Mouse (Mus musculus) adrenal gland, postnatal 36 days (tissue): ENCODE results near the gene Adcy9. TPM values are rescaled to one million over a fixed set of nuclear protein-coding genes. Genes with fewer than 3 reads are reported as not detected.
"Not testable (repeated sequence)": the region's sequence is repeated elsewhere in the genome, so short reads cannot be mapped to it uniquely, and the experiment has no call there.

ENCODE experiments used
- DNase-seq, 2 experiments: peaks; one replicate each; pipeline ENCODE4 v3.0.0; 2021; ENCODE audit warnings: mixed read lengths in 1 of 2
- total RNA-seq, 2 experiments: library from RNA; stranded (reverse); gene quantifications; 2 replicates each; pipeline ENCODE4 v1.2.3; 2021

The Adcy9 gene
- total RNA-seq, 2 experiments from 2014 or later: 55.5 to 76.6 TPM

- no peak for DNase-seq
Observed at GRCm38 (mm10) chr16:4270911-4271310, 149.4 kb downstream of the Adcy9 start.

GRCm38 (mm10) chr16:4267857-4268666, 152.2 kb downstream of the Adcy9 start:
- peak; percentile 94 to 96 for DNase-seq

- no peak for DNase-seq
Observed at GRCm38 (mm10) chr16:4267453-4267852, 152.8 kb downstream of the Adcy9 start.

GRCm38 (mm10) chr16:4265351-4265750, 154.9 kb downstream of the Adcy9 start:
- peak; percentile 70 to 77 for DNase-seq

- DNase-seq: peak in 1 of 2 experiments; percentile 20
Observed at GRCm38 (mm10) chr16:4263486-4263885, 156.8 kb downstream of the Adcy9 start.

GRCm38 (mm10) chr16:4257546-4257945, 162.8 kb downstream of the Adcy9 start:
- DNase-seq: no peak

GRCm38 (mm10) chr16:4248791-4249190, 171.5 kb downstream of the Adcy9 start:
- no peak for DNase-seq

- DNase-seq: not testable (repeated sequence)
Observed at GRCm38 (mm10) chr16:4245241-4245640, 175.1 kb downstream of the Adcy9 start.

Other genes starting within 250 kb of the Adcy9 start
- 10 to 100 TPM; 56.4 to 60.5 TPM for gene Crebbp, start 206.5 kb downstream of the Adcy9 start, total RNA-seq
- gene Srl, start 121.3 kb upstream of the Adcy9 start, total RNA-seq: 1 to 10 TPM; 6.7 to 8.2 TPM
- gene Tfap4, start 139.4 kb upstream of the Adcy9 start, total RNA-seq: 1 to 10 TPM; 3.2 to 7.9 TPM
- 10 to 100 TPM; 19.9 to 20.1 TPM for gene Glis2, start 174.2 kb upstream of the Adcy9 start, total RNA-seq
- gene Pam16, start 204.5 kb upstream of the Adcy9 start, total RNA-seq: 100 to 1,000 TPM in 1 of 2 experiments, 10 to 100 TPM in 1; 95.3 to 109 TPM
- gene Vasn, start 219.4 kb upstream of the Adcy9 start, total RNA-seq: 10 to 100 TPM in 1 of 2 experiments, 1 to 10 TPM in 1; 8.9 to 15.1 TPM
- gene Dnaja3, start 219.5 kb upstream of the Adcy9 start, total RNA-seq: 100 to 1,000 TPM; 118 to 143 TPM